ENCODE assay signal across 8 mouse cellular contexts in the genomic region with DNA sequence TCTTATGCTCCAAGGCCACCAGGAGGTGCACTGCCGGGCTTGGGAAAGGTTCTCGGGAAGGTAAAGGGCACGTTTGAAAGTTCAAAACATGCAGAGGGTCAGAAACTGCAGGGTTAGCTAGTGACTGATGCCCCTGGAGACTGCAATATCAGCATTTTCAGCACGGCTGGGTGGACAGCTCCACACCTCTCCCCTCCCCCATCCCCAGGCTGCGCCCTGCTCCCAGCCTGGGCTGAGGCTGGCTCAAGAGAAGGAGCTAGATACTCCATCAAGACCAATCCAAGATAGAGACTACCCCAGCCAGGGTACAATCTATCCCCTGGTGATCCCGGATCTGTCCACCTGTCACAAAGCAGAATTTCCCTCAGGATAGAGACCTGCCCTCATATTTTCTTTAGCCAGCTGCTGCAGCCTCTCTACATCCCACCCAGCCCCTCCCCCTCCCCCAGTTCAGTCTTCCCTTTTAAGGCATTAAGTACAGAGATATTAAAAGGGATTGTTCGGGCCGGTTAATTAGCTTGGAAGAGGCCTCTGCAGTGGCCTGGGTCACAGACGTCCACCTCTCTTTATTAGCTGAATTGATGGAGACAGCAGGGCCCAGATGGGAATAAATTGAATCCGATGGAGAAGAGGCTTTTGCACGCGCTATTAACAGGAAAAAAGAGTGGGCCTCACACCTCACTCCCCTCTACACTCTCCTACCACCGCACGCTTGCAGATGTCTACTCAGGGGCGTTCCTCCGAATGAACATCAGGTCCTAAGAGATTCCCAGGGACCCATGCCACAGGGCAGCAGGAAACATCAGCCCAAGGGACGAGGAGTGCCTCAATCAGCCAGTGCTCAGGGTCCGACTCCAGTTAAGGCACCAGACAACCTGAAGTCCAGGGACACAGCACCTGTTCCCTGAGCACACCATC.
A peak's percentile ranks its signal among the peaks of the same experiment; 100 is the strongest.
DNase-seq lines count a peak whose midpoint lies in the region; ATAC-seq and TF ChIP-seq lines count a peak whose summit lies in the region.

No protein-coding gene starts in this region.

- 0 out of 2 replicates have a peak, but pooled peaks cover 4% of the 10 kb centered on the region for H3K27me3 ChIP-seq in neural tube, embryonic 15.5 days (replicated peaks)
- peaks cover 2% of the 10 kb centered on the region for H3K27me3 ChIP-seq in hindbrain, postnatal 0 days (ENCODE audit: insufficient read depth, low read length)

- peaks cover 36% of the 10 kb centered on the region for H3K4me1 ChIP-seq in neural tube, embryonic 15.5 days
- peaks cover 24% of the 10 kb centered on the region for H3K4me1 ChIP-seq in hindbrain, postnatal 0 days (ENCODE audit: insufficient read depth, low read length)

- no peak overlapping the region for H3K27ac ChIP-seq in neural tube, embryonic 15.5 days (replicated peaks)
- H3K27ac ChIP-seq in hindbrain, postnatal 0 days, result no peak overlapping the region

- H3K9me3 ChIP-seq in neural tube, embryonic 15.5 days (replicated peaks), result no peaks in the 10 kb centered on the region
- H3K9me3 ChIP-seq in hindbrain, postnatal 0 days (ENCODE audit: low read length), result no peaks in the 10 kb centered on the region

- no peak for TF ChIP-seq POLR2A in brain, embryonic 14.5 days (IDR thresholded peaks at IDR 0.05; ENCODE audit: borderline replicate concordance, extremely low read depth, insufficient read depth, insufficient read length, poor library complexity, severe bottlenecking)

- TF ChIP-seq CTCF in brain, embryonic 14.5 days (IDR thresholded peaks at IDR 0.05; ENCODE audit: borderline replicate concordance, extremely low read depth, insufficient read depth, insufficient read length), result peak; percentile 18; the same call in 1 of the 2 replicates
- peak; percentile 36 for TF ChIP-seq CTCF in hindbrain, postnatal 0 days (IDR thresholded peaks at IDR 0.05; ENCODE audit: low read depth)

- no peaks in the 10 kb centered on the region for H3K36me3 ChIP-seq in neural tube, embryonic 15.5 days
- no peaks in the 10 kb centered on the region for H3K36me3 ChIP-seq in hindbrain, postnatal 0 days (ENCODE audit: insufficient read depth, low read length)

- H3K9ac ChIP-seq in neural tube, embryonic 15.5 days (replicated peaks), result no peak overlapping the region
- H3K9ac ChIP-seq in hindbrain, postnatal 0 days (replicated peaks; ENCODE audit: low read length), result no peak overlapping the region

- no peak for ATAC-seq in neural tube, embryonic 15.5 days (ENCODE audit: low FRiP score)
- ATAC-seq in hindbrain, postnatal 0 days, result no peak

- peak; percentile 66 for DNase-seq in neural tube, embryonic 10.5 days (ENCODE audit: extremely low spot score, low spot score)
- peak; percentile 77 for DNase-seq in brain, embryonic 14.5 days (ENCODE audit: low read depth)
- DNase-seq in hindbrain, postnatal 0 days (ENCODE audit: low spot score), result no peak
- peak; percentile 76 for DNase-seq in mesoderm, embryonic 11.5 days (ENCODE audit: low read depth, low spot score)
- DNase-seq in left cerebral cortex, adult 18-20 months (ENCODE audit: low spot score in 2 of 2), result no peak
- no peak for DNase-seq in spleen, adult 12 weeks (ENCODE audit: low spot score)
- DNase-seq in frontal cortex, postnatal 10 days (ENCODE audit: low spot score in 2 of 2), result no peak

- no peak overlapping the region for H3K4me2 ChIP-seq in neural tube, embryonic 15.5 days
- no peak overlapping the region for H3K4me2 ChIP-seq in hindbrain, postnatal 0 days (ENCODE audit: low read depth, low read length)

- 16% methylated on average over 18 of the region's 18 CpGs for WGBS in neural tube, embryonic 15.5 days
- WGBS in hindbrain, postnatal 0 days, result 27% methylated on average over 18 of the region's 18 CpGs

- H3K4me3 ChIP-seq in neural tube, embryonic 15.5 days (replicated peaks), result no peak overlapping the region
- no peak overlapping the region for H3K4me3 ChIP-seq in hindbrain, postnatal 0 days (ENCODE audit: low read length)

Comparison
In these comparisons a context has a peak if more than half of its experiments do, and no peak if none do; other contexts are left out.
1. DNase-seq: peak in neural tube, embryonic 10.5 days (single experiment), brain, embryonic 14.5 days (single experiment) and mesoderm, embryonic 11.5 days (single experiment); none in hindbrain, postnatal 0 days (single experiment), left cerebral cortex, adult 18-20 months (0 of 2), spleen, adult 12 weeks (single experiment) and frontal cortex, postnatal 10 days (0 of 2).